Mouse (Mus musculus): ENCODE measurements around the gene Unk.

Gene Unk

DNA sequence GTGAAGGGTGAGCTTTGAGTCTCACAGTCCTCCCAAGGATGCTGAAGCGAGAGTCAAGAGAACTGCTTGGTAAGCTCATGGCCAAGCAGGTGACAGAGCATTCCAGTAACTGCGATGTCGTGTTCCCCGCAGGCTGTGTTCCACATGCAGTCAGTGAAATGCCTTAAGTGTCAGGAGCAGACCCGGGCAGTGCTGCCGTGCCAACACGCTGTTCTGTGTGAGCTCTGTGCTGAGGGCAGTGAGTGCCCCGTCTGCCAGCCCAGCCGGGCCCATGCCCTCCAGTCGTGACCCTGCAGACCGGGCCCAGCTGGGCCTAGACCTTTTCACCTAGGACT lies 29.5 kb downstream of the Unk start:
- CTCF ChIA-PET = no interaction called here

DNA sequence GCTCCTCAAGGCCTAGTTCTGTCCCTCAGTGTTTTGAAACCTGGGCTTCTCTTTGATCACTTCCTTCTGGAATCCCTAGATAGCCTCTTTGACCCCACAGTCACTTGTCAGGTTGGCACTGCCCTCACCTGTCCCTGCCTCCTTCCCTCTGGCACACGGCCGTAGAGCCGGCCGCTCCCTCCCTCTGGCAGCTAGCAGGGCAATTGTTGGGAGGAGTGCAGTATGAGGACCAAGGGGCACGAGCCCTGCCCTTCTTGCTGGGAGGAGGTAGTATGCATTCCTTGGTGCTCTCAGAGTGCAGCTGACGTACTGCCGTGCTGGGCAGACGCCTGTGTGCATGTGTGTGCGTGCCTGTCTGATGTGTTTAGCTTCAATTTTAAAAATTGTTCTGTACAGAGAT lies 30.5 kb downstream of the Unk start:
- CTCF ChIA-PET = no interaction called here

GRCm38 (mm10) chr11:116061641-116062415 lies 31.7 kb downstream of the Unk start:
- CTCF ChIA-PET = no interaction called here

- CTCF ChIA-PET = no interaction called here
These were observed 32.4 kb downstream of the Unk start for GRCm38 (mm10) chr11:116062521-116062920.

GRCm38 (mm10) chr11:116063562-116063961 lies 33.4 kb downstream of the Unk start:
- CTCF ChIA-PET = no interaction called here

- CTCF ChIA-PET = no interaction called here
These were observed 34.2 kb downstream of the Unk start for GRCm38 (mm10) chr11:116064187-116064867.

GRCm38 (mm10) chr11:116065345-116065744 lies 35.2 kb downstream of the Unk start:
- CTCF ChIA-PET = no interaction called here

DNA sequence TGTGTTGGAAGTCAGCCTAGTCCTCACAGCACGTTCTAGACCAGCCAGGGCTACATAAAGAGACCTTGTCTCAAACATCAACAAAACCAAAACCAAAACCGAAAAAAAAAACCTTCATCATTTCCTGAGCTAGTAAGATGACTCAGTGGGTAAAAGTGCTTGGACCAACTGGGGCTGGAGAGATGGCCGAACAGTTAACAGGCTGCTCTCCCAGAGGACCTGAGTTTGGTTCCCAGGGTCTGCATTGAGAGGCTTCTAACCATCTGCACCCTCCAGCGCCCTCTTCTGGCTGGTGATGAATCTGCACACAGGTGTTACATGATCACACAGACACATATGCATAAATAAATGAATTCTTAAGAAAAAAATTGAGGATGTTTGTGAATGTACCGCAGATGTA lies 41.4 kb downstream of the Unk start:
- CTCF ChIA-PET = no interaction called here

DNA sequence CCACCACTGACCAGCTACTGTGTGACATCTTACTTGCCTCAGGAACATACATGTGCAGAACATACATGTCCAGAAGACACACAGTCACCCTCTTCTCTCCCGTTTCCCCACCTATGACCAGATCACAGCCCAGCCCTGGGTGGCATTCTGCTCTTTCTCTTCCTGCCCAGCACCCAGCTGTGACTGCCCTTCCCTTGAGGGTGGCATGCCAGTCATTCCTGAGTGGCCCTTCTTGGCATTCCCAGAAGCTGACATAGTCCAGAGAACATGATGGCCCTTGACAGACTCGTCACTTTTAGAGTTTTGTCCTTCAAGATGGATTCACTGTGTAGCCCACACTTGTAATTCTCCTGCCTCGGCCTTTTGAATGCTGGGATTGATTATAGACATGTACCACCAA lies 42.5 kb downstream of the Unk start:
- CTCF ChIA-PET = no interaction called here

GRCm38 (mm10) chr11:116074436-116074991 lies 44.4 kb downstream of the Unk start:
- CTCF ChIA-PET = interaction anchor here (0.5 to 0.6 kb wide), 2 partner anchors 12 to 43 kb away, joined by 4 read pairs; no protein-coding TSS in a partner anchor

DNA sequence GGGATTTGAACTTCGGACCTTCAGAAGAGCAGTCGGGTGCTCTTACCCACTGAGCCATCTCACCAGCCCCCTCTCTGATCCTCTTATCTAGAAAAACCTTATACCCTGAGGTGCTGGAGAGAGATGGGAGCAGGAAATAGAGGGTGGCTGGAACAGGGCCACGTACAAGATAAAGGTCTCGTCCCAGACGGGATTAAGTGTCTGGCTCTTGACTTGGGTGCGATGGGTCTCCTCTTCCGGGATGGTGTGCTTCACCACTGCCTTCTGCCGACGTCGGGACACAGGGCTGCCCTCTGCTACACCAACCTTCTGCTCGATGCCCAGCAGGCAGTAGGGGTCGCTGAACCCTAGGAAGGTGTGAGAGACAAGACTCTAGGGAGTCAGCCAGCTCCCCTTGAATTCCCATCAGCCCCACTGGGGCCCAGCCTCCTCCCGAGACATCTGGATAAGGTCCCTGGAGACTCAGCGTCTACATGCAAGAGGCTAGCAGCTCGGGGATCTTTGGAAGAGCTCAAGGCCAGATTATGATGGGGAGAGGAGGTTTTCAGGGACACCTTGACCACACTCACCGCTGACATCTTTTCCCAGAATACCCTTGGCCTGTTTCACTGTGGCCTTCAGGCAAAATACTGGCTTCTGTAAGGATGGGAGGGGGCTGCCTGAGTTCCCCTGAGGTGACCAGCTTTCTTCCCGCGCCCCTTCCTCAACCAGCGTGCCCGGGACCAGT lies 45.6 kb downstream of the Unk start:
- CTCF ChIA-PET = interaction anchor here (1.1 kb wide), 1 partner anchor 9 kb away, joined by 3 read pairs; no protein-coding TSS in a partner anchor

GRCm38 (mm10) chr11:116076266-116076540 lies 46.1 kb downstream of the Unk start:
- CTCF ChIA-PET = interaction anchor here (1.1 kb wide), 1 partner anchor 9 kb away, joined by 3 read pairs; no protein-coding TSS in a partner anchor

DNA sequence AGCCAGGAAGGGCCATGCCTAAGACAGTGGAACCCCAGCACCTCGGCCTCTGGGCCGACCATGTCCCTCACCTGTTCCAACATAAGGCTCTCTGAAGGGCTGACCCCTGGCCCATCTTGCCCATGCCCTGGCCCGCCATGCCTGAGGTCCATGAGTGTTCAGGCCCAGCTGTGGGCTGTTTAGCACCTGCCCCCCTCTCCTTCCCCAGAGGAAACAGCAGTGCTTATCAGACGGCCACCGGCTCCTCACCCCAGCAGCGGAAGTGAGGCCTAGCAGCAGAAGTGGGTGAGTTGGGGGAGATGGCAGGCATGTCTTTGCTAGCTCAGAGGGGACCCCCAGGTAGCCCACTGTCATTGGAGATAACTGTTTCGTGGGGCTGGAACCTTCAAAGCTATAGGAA lies 46.7 kb downstream of the Unk start:
- CTCF ChIA-PET = no interaction called here

GRCm38 (mm10) chr11:116077446-116078204 lies 47.5 kb downstream of the Unk start, which contains the start of gene Unc13d:
Unc13d (minus strand) TSS chr11:116077961.
- CTCF ChIA-PET = no interaction called here

DNA sequence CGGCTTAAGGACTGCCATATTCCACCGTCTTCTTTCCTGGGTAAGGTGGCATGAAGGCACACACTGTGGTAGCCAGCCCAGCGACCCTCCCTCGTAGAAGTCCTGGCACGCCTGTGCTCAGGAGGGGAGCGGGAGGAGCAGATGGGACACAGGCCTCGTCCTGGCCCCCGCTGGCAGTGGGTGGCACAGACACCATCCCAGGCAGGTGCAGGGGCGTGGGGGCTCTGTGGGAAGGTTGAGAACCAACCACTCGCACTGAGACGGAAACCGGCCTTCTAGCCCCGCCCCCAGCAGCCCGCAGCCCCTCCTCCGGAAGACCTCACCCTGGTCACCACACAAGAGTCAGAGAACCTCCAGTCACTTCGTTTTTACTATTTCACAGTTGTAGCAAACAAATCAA lies 48.1 kb downstream of the Unk start:
- CTCF ChIA-PET = no interaction called here

- CTCF ChIA-PET = no interaction called here
These were observed 48.7 kb downstream of the Unk start for GRCm38 (mm10) chr11:116078676-116079320.

GRCm38 (mm10) chr11:116079511-116079910 lies 49.4 kb downstream of the Unk start:
- CTCF ChIA-PET = interaction anchor here (0.6 kb wide), 1 partner anchor 13 kb away, joined by 3 read pairs; no protein-coding TSS in a partner anchor

DNA sequence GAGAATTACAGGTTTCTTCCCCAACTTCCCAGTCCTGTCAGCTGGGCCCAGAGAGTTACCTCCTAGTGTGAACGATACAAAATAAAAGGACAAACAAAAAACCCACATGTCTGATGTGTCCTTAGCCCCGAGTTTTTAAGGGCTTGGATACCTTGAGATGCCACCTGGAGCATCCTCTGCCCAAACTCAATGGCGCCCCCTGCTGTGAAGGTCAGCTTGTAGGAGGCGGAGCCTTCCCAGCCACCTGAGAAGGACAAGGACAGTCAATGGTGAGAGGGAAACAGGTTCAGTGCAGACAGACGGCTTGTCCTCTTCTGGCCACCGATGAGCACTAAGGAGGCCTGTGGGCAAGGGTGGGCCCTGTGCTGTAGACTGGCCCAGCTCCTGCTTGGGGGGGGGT lies 51.0 kb downstream of the Unk start:
- CTCF ChIA-PET = no interaction called here

DNA sequence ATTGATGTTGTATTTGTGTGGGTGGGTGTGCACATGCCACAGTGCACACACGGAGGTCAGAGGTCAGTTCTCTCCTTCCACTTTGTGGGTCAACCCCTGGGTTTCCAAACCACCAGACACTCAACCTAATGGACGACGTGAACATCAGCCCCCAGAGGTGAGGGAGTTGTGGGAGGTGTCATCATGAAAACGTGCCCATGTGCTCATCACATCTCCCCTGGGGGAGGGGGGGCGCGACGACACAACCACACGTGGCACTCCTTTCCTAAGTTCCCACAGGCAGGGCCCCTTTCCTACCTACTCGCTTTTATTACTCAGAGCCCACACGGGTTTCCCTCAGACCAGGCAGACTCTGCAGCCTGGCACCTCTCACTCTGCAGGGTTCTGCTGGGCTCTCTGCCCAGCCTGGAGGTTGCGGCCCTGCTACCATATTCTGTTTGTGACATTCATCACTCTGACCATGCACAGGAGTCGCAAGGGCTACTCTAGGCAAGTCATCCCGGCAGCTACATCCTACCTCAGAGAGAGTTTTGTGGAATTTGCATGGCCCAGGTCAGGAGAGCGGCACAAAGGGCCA lies 53.1 kb downstream of the Unk start:
- CTCF ChIA-PET = no interaction called here

DNA sequence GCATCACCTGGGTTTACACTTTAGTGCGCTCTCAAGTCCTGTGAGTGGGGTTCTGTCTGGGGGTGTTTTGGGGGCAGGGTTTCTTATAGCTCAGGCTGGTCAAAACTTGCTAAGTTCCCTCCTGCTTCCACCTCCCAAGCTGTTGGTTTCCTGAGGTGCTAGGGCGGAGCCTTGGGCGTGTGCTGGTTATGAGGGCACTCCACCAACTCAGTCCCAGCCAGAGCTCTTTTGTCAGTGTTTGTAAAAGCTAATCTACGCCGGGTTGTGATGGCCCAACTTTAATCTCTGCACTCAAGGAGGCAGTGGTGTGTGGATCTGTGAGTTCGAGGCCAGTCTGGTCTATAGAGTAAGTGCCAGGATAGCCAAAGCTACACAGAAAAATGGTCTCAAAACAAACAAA lies 54.0 kb downstream of the Unk start:
- CTCF ChIA-PET = no interaction called here
